Mouse (Mus musculus): ENCODE results near the gene Ralgps2. TPM values are rescaled to one million over a fixed set of nuclear protein-coding genes. Genes with fewer than 3 reads are reported as not detected.

Gene Ralgps2
- total RNA-seq, 2 experiments from 2014 or later: 10.4 to 12.0 TPM

DNA sequence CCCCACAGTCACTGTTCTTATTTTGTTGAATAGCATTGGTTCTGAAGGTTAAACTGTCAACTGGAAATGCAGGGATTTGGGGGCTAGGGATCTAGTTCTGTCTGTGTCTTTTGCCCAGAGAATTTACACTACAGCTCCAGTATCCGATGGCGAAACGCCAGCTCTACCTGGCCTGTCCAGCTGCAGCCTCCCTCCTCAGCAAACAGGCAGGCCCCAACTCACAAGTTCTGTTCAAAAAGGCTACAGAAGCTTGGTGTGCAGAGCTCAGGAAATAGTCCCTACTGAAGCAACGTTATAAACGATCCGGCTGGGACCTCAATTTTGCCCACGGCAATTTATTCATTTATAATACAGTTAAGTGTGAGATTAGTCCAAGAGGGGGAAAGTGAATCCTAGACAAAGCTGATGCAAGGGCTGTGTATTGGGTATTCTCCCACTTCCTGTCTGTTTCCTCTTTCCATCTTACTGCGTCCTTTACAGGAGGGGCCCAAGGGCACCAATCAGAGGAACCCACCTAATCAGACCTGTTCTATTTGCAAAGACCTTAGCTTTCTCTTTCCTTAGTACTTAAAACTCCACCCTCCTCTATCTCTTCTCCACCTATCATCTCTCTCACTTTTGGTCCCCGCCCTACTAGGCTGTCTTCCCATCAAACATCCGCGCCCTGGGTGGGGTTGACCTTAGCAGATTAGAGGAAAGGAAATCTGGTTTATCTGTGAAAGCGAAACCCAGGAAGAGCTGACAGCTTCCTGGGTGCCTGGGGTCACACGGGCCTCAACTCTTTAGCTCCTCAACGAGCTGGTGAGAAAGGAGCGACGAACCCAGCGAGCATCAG is 16.7 kb upstream of the Ralgps2 start:
- DNase-seq: no peak
- intact Hi-C loops (cut with DNase I): no loop called here

DNA sequence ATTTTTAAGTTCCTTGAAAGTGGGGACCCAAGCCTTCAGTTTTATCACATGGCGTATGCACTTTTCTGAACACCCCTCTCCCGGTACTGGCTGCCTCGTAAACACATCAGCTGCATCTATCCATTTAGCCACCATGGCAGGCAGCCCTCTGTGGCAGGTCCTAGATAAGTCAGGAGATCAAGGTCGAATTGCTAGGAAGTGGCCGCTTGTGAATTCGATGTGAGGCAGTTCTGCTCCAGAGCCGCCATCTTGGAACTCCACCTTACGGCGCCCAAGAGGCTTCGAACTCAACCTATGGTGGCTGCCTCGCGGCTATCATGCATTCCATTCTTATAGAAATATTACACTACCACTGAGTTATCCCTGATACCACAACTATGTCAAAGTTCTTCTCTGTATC is 14.8 kb upstream of the Ralgps2 start:
- no peak for DNase-seq
- intact Hi-C loops (cut with DNase I): no loop called here

DNA sequence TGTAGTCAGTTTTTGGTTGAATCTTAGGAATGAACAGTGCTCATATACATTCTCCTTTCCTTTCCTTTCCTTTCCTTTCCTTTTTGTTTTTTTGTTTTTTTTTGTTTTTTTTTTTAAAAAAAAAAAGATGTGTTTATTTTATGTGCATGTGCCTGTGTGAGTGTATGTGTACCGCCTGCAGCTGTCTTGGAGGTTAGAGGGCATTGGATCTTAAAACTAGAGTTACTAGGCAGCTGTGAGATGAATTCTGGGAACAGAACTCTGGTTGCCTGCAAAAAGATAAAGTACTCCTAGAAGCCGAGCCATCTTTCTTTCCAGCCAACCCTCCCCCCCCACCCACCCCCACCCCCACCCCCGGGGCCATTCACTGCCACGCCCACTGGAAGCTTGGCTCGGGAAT is 10.9 kb upstream of the Ralgps2 start:
- intact Hi-C loops (cut with DNase I): no loop called here
- DNase-seq: no peak

DNA sequence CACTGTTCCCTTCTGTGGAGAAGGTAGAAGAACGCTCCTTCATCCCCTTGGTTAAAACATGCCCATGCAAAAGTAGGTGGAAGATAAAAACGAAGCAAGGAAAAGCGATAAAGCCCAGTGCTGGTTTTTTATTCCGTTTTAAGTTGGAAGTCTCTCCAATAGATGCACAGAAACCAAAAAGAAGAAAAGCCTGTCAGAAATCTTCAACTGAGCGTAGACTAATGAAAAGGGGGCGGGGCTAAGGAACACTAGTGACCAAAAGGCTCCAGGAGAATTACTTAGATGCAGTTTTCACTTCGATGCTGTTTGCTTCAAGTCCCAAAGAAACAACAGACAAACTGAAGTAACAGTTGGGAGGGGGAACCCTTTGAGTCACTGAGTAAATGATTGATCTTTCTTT is 1.2 kb upstream of the Ralgps2 start:
- DNase-seq: no peak
- intact Hi-C loops (cut with DNase I): no loop called here

DNA sequence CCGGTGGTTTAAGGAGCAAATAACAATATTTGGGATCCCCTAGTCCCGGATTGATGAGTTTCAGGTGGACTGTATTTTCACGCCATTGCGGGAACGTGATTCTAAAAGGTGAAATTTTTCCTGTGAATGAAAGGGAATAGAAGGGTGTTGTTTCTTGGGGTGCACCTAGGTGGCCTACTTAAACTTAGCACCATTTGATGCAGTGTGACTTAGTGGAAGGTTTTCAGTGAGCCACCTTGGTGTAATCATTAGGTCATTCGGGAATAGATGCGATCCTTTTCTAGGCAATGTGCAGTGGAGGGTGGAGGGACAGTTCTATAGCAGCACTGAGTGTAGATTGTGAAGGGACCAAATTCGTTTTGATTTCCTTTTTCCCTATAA is 706 bp upstream of the Ralgps2 start:
- no peak for DNase-seq
- intact Hi-C loops (cut with DNase I): no loop called here

DNA sequence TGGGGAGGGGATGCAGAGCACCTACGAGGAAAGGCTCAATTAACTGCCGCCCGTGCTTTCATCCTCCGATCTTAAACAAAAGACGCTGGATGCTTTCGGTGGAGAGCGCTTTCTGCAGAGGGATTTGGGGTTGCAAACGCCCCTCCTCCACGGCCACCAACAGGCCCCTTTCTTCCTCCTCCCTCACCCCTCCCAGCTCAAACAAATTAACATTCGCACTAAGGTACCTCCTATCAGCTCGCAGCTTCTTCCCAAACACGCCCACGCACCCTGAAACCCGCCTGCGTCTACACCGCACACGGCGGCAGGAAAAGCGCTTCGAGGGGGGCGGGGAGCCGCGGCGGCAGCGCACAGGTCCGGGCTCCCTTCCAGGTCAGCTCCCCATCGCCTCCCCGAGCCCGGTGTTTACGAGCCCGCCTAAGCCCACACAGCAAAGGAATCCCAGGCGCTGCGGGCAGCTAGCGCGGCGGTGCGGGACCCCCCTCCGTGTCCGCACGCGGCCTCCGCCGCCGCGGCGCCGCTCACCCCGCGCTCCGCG is 652 bp downstream of the Ralgps2 start:
- DNase-seq: peak; percentile 49
- intact Hi-C loops (cut with DNase I): no loop called here

DNA sequence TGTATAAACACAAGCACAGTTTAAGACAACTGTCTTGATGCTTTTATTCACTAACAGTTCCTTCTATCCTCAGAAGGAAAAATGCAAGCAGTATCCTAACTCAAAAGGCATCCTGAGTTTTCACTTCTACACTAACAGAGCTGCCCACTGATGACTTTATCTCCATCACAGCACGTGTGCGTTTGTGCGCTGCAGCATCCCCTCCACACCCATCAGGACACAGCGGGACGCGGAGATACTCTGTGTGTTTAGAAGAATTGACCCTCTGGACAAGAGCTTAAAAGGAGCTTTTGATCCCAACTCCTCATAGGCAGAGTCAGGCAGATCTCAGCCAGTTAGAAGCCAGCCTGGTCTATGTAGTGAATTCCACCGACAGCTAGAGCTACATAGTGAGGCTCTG is 2.0 kb downstream of the Ralgps2 start:
- DNase-seq: no peak
- intact Hi-C loops (cut with DNase I): no loop called here

DNA sequence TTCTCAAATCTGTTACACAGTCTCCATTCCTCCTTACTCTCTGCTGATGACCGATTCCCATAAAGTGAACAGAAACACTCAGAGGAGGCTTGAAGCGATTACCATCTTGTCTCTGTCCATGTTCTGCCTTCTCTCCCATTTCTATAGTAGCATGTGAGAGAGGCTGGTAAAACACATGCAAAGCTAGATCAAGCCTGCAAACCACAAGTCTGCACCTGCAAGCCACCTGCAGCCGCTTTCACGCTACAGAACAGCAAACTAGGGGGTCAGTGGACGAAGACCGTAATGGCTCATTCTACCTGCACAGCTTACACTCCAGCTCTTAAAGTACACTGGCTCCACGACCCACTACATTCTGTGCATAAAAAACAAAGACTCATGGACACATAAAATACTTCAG is 5.7 kb downstream of the Ralgps2 start:
- intact Hi-C loops (cut with DNase I): no loop called here
- DNase-seq: no peak

DNA sequence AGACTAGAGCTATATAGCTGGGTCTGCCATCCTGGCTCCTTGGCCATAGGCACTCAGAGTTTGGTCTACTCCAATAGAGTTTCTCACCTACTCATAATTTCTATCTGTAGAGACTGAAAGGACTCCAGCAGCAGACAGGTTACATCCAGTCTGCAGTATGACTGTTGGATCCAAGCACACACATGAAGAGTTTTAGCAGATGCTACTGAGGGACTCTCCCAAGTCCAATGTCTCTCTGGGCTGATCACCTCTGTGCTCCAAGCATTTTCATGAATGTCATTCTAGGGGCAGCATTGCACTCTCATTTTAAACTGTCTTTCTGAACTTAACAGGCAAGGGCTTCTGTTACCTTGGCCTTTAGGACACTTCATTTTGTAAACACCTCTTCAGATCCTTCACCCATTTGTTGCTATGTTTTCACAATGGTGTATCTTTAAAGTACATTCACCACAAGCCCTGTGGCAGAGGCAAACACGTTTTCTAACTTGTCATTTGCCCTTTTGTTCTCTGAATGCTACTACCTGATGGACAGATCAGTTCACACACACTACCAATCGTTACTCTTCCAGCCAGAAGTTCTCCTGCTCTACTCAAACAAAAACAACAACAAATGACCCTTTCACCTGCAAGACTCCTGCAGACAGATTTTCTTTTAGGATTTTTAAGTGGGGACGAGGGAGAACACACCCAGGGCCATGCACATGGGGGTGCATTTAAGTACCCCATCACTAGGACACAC is 7.2 kb downstream of the Ralgps2 start:
- DNase-seq: no peak
- intact Hi-C loops (cut with DNase I): no loop called here

DNA sequence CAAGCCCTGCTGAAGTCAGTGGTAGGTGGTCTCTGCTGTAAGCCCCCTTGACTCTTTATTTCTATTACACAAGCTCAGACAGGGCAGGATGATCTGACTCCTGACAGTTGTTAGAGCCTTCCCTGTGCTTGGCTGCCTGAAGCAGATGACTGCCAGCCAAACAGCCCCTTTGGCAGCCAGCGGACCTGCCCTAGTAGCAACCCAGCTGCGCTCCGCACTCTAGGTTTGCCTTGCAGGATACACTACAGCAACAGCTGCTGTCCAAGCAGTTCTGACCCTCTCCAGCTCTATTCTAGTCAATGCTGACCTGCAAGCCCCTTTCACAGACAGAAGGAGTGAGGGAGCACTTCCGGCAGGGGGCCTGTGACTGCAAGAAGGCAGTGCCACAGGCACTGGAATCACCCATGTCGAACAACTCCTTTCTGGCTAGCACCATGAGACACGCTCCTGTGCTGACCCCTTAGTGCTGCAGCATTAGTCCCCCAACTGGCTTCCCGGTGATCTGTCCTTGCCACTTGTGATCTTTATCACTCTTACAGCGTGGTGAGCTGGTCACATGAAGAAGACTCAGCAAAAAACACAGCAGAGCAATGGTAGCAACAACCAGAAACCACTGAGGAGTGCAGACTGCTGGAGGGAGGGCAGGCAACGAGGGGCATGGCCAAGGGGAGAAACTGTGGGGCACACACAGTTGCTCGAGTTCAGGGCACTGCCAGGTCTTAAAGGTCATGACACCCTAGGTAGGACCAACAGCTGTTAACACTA is 8.1 kb downstream of the Ralgps2 start:
- intact Hi-C loops (cut with DNase I): no loop called here

DNA sequence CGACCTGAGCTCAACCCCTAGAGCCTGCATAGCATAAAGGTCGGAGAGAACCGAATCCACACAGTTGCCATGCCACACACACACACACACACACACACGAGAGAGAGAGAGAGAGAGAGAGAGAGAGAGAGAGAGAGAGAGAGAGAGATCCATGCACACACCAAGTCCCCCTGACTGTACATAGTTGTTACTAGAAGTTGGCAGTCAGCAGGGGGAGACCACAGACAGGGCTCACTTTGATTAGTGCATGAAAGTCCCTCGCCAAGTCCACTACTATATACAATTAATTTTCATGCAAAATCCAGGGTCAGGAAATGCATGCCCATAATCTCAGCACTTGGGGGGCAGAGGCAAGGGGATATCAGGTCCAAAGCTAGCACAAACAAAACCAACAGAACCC is 9.2 kb downstream of the Ralgps2 start:
- intact Hi-C loops (cut with DNase I): no loop called here
- DNase-seq: no peak

More for the DNA sequence above, 8.1 kb downstream of the Ralgps2 start:
- no peak for DNase-seq

DNA sequence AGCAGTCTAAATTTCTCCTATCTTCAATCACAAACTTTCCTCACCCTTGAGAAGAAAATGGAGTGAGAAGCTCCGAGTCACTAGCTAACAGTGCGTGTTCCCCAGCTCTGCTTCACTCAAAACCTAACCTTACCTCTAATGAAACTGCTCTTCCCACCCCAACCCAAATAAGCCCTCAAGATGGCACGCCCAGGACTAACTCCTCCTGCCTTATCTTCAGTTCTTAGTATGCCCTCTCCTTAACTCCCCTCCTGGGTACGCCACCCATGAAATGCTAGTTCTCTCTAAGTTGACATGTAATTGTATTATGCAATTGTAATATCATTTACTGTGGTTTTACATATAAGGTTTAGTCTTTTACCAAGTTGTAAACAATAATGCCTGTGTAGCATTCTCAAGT is 11.2 kb downstream of the Ralgps2 start:
- intact Hi-C loops (cut with DNase I): no loop called here
- no peak for DNase-seq

DNA sequence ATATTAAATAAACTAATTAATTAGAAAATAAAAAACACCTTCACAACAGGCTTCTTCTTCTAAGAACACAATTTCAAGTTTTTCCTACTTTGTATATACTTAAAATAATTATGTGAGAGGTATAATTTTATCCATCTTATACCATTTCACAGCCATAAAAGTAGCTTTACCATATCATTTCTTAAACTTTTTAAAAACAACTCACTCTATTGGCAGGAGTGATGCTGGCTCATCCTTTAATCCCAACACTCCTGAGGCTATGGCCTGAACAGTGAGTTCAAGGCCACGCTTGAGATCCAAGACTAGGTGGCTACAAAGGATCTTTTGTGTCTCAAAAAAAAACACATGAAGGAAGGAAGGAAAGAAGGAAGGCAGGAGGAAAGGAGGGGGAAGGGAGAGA is 15.9 kb downstream of the Ralgps2 start:
- DNase-seq: no peak
- intact Hi-C loops (cut with DNase I): no loop called here

DNA sequence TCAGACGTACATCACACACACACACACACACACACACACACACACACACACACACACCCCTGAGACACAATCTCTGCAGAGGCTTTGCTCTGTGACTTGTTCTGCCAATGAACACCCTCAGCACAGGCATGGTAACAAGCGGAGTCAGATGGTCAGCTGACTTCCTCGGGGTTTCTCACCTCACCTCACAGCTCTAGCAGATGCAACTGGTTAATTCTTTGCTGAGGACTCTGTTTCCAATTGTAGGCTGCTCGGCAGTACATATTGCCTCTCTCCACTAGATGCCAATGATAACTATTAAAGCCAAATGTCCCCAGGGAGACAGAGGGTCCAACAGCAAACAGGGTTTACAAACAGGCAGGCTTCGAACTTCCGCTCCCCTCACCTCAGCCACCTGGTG is 16.5 kb downstream of the Ralgps2 start:
- intact Hi-C loops (cut with DNase I): no loop called here

DNA sequence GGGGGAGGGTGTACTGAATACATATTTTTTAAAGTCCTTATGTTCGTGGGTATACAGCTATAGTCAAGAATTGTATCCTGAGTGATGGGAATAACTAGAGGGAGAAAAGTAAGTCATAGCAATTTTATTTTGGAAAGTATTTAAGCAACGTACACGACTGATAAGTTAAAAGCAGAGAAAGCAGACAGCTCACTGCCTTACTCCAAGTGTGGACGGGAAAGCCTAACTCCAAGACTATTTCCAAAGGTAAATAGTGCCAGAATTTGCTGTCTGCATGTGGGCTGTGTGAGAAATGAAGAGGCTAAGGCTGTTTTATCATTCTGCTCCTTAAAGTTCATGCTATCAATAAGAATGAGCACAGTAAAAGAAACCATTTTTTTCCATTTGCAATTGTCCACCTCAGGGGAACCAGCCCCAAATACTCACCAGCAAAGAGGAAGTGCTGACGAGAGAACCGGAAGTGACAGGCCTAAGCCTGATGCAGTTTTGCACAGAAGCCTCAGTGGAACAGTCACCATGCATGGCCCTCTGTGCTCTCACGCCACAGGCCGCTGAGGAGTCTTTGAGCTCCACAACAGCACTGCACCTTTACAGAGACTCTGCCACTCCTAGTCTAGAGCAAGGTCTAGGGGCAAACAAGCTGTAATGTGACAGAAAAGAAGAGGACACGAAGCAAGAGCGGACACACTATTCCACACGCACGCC is 18.0 kb downstream of the Ralgps2 start:
- intact Hi-C loops (cut with DNase I): no loop called here
- DNase-seq: peak; percentile 25 to 29

More for the DNA sequence above, 16.5 kb downstream of the Ralgps2 start:
- no peak for DNase-seq

DNA sequence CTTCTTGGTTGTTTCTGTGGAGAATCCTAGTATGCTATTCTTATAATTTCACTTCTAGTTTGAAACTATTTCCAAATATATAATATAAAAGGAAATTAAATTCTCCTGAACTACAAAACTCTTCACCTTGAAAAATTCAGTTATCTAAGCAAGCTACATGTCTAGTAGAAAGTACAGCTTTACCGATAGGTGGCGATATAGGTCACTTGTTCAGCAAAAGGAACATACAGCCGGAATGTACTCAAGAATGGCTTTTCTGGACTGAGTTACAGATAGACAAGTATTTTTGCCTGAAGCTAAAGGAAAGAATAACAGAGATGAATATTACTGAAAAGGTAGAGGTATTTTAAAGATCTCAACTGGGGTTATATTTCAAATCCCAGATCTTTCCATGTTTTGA is 22.0 kb downstream of the Ralgps2 start:
- DNase-seq: no peak
- intact Hi-C loops (cut with DNase I): loop anchor here (1.0 to 5.0 kb wide), 4 partner anchors 160 to 621 kb away; partner anchors contain the start of gene Cryzl2

DNA sequence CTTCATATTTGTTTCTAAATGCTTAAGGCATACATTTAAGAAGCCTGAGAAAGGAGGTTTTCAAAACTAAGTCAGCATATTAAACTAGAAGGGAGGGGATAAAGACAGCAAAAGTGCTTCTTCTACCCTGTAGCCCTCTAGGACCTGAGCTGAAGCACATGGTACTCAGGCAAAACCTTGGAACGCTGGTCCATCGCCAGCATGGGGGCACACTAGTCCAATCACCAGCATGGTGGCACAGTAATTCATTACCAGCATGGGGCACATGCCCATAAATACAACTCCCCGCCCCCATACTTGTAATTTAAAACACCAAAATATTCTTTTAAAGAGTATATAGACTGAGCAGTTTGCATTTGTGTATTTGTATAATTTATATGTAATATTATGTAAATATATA is 23.1 kb downstream of the Ralgps2 start:
- no peak for DNase-seq
- intact Hi-C loops (cut with DNase I): loop anchor here (2.0 to 5.0 kb wide), 3 partner anchors 366 to 622 kb away; partner anchors contain the start of gene Cryzl2

DNA sequence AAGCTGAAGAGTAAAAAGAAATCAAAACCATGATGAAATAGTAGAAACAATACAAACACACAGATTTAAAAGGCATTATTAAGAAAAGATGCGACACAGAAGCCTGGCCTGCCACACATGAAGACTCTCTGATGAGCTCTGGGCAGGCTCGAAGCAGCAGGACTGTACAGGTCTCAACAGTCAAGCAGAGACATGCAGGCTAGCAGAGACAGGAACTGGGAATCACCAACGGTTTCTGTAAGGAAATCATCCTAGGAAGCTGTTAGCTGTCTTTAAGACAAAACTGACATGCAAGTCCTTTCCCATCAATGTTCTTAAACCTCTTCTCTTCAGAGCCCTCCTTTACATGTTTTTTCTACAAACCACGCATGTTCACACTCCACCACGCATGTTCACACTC is 24.5 kb downstream of the Ralgps2 start:
- DNase-seq: no peak
- intact Hi-C loops (cut with DNase I): loop anchor here (5.0 kb wide), 2 partner anchors 367 to 542 kb away; partner anchors contain the start of gene Cryzl2

DNA sequence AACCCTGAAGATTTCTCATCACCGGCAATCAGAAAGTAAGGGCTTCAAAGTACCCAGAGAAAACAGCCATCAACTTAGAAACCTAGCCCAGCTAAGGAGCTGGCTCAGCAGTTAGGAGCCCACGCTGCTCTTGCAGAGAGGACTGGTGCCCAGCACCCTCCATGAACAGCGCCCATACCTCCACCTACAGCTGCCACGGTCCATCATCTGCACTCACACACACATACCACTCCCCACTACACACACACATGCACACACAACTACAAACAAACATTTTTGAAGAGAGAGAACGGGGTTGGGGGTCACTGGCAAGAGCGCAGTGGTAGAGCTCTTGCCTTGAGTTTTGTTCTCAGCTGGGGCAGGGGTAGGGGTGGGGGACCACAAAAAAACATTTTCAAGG is 26.2 kb downstream of the Ralgps2 start:
- intact Hi-C loops (cut with DNase I): no loop called here
- no peak for DNase-seq

DNA sequence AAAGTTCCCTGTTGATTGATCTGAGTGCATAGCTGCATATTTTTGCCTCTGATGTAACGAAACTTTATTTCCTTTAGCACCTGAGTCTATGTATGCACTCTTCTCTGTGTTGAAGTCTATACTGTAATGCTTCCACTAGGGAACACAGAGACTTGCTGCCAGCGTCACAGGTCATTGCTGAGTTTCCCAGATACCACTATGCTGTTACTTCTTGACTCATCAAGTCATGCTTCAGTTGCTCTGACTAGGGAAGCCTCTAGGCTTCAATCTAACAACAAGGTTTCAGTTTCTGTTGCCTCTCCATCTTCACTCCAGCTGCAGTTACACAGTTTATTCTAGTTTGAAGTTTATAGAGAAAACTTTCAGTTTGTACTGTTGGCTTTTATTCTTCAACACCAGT is 28.5 kb downstream of the Ralgps2 start:
- no peak for DNase-seq

More for the DNA sequence above, 28.5 kb downstream of the Ralgps2 start:
- intact Hi-C loops (cut with DNase I): loop anchor here (1.0 kb wide), 1 partner anchor 169 kb away; no protein-coding TSS in a partner anchor
